Mouse (Mus musculus) gastrocnemius, adult 18-20 months (tissue): ENCODE measurements around the gene Gm4070. TPM values are rescaled to one million over a fixed set of nuclear protein-coding genes. Genes with fewer than 3 reads are reported as not detected.
"Not testable (repeated sequence)": the region's sequence is repeated elsewhere in the genome, so short reads cannot be mapped to it uniquely, and the experiment has no call there.

Source experiments
- DNase-seq: peaks from one replicate; pipeline ENCODE4 v3.0.0; 2021; ENCODE audit warnings: low spot score
- long read RNA-seq, 2 experiments: library from polyadenylated mRNA; stranded (forward); transcript quantifications; one replicate each; pipeline ENCODE4 v2.0.0; 2021
- total RNA-seq, 2 experiments: library from RNA; stranded (reverse); gene quantifications; 2 replicates each; pipeline ENCODE4 v1.2.3; 2021

The Gm4070 gene
- 10 to 100 TPM in 1 of 2 experiments, 1 to 10 TPM in 1; 2.8 to 14.5 TPM for total RNA-seq
- long read RNA-seq, experiment 1, partial matches to known transcripts, result 0 of 2 reads
- long read RNA-seq, experiment 1, other reads (novel, unspliced or antisense), result 2 of 2 reads
- long read RNA-seq, experiment 2, result 0 reads

- not testable (repeated sequence) for DNase-seq
Measured at GRCm38 (mm10) chr7:105953812-105954211, at the start of gene Gm4070. Gm4070 (minus strand) TSS chr7:105953967.

- DNase-seq, result not testable (repeated sequence)
Measured at GRCm38 (mm10) chr7:105954540-105954939, 773 bp upstream of the Gm4070 start.

GRCm38 (mm10) chr7:105952408-105952807, 1.4 kb downstream of the Gm4070 start:
- DNase-seq, result not testable (repeated sequence)

GRCm38 (mm10) chr7:105945238-105945637, 8.5 kb downstream of the Gm4070 start:
- DNase-seq, result not testable (repeated sequence)

GRCm38 (mm10) chr7:105932132-105932531, 21.6 kb downstream of the Gm4070 start:
- DNase-seq, result not testable (repeated sequence)

GRCm38 (mm10) chr7:105883588-105884336, 70.0 kb downstream of the Gm4070 start:
- DNase-seq, result not testable (repeated sequence)

GRCm38 (mm10) chr7:105879717-105880484, 73.9 kb downstream of the Gm4070 start:
- not testable (repeated sequence) for DNase-seq

- not testable (repeated sequence) for DNase-seq
Measured at GRCm38 (mm10) chr7:105855718-105856560, 97.8 kb downstream of the Gm4070 start.

Other genes starting within 250 kb of the Gm4070 start
- 10 to 100 TPM; 38.4 to 44.4 TPM for gene Ilk, start 217.4 kb downstream of the Gm4070 start, total RNA-seq
- 10 to 100 TPM in 1 of 2 experiments, 1 to 10 TPM in 1; 10.0 to 10.5 TPM for gene Rrp8, start 216.6 kb downstream of the Gm4070 start, total RNA-seq
- gene Taf10, start 209.6 kb downstream of the Gm4070 start, total RNA-seq, result 10 to 100 TPM; 89.8 to 98.3 TPM
- gene Tpp1, start 201.7 kb downstream of the Gm4070 start, total RNA-seq, result 10 to 100 TPM; 41.7 to 52.2 TPM
- 1 to 10 TPM; 2.1 to 3.7 TPM for gene Dchs1, start 166.3 kb downstream of the Gm4070 start, total RNA-seq
- gene Mrpl17, start 142.9 kb downstream of the Gm4070 start, total RNA-seq, result 100 to 1,000 TPM; 103 to 104 TPM